Mouse (Mus musculus) limb, embryonic 15.5 days (tissue): ENCODE results near the gene Bnipl. TPM values are rescaled to one million over a fixed set of nuclear protein-coding genes. Genes with fewer than 3 reads are reported as not detected.
A peak's percentile ranks its signal among the peaks of the same experiment; 100 is the strongest.

ENCODE experiments used
- ATAC-seq: fragments of 200-750 bp; cut with Nextera tagmentation; 2 replicates; pipeline ENCODE4 v1.8.0; 2017; ENCODE audit warnings: low read depth, moderate TSS enrichment; ENCODE audit not compliant: insufficient number of reproducible peaks, low FRiP score, low TSS enrichment
- H3K27ac ChIP-seq: fragments of 300-500 bp; sonication (generic); 2 replicates; pipeline ENCODE4 v1.5.1; 2015; ENCODE audit warnings: moderate library complexity, mild to moderate bottlenecking, inconsistent platforms
- H3K27me3 ChIP-seq: fragments of 300-500 bp; sonication (generic); 2 replicates; pipeline ENCODE4 v1.6.1; 2015; ENCODE audit warnings: inconsistent platforms
- H3K36me3 ChIP-seq: fragments of 300-500 bp; sonication (generic); 2 replicates; pipeline ENCODE4 v1.6.1; 2015; ENCODE audit warnings: inconsistent platforms
- H3K4me1 ChIP-seq: fragments of 300-500 bp; sonication (generic); 2 replicates; pipeline ENCODE4 v1.6.1; 2015; ENCODE audit warnings: inconsistent platforms
- H3K4me2 ChIP-seq: fragments of 300-500 bp; sonication (generic); 2 replicates; pipeline ENCODE4 v1.6.1; 2015; ENCODE audit warnings: mild to moderate bottlenecking, inconsistent platforms
- H3K4me3 ChIP-seq: fragments of 300-500 bp; sonication (generic); 2 replicates; pipeline ENCODE4 v1.5.1; 2015; ENCODE audit warnings: mild to moderate bottlenecking, inconsistent platforms
- H3K9ac ChIP-seq: fragments of 300-500 bp; sonication (generic); 2 replicates; pipeline ENCODE4 v1.6.1; 2015; ENCODE audit warnings: inconsistent platforms
- H3K9me3 ChIP-seq: fragments of 300-500 bp; sonication (generic); 2 replicates; pipeline ENCODE4 v1.6.1; 2016; ENCODE audit warnings: inconsistent platforms
- WGBS: fragments of 180-500 bp; shearing (Covaris S2); methylation state at CpG from one replicate; pipeline ENCODE4 v1.1.7; 2015; 5-methylcytosine and 5-hydroxymethylcytosine counted together
- polyA plus RNA-seq: library from polyadenylated mRNA; unstranded; fragments of >200 nt; fragmentation: Nextera tagmentation; extraction: Ambion mirVana; gene quantifications from 2 replicates; pipeline ENCODE4 v1.2.1, GENCODE M21; 2015

Bnipl gene
- polyA plus RNA-seq, 1 experiment from 2014 or later, result 17.2 TPM

DNA sequence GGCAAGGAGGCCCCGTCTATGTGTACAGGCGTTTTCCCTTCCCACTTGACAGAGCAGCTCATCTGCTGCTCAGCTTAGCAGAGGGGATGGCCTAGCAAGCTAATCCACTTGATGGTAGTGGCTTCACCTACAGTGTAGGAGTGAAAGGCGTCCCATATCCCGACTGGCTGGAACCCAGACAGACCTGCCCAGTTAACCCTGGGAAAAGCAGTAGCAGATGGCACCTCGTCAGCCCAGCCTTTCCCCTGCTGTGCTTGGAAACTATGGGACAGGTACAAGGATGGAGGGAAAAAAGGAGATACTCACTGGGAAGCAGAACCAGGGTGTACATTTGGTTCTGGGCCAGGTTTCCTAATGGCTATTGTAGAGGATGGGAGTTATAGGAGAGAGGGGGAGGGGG is 632 bp downstream of the Bnipl start:
- ATAC-seq, result no peak
- no peaks in the 10 kb centered on the region for H3K4me1 ChIP-seq
- peak overlapping the region; percentile 8; the same call in 1 of the 2 replicates for H3K27ac ChIP-seq
- 64% methylated on average over 5 of the region's 5 CpGs for WGBS
- no peak overlapping the region for H3K9ac ChIP-seq
- no peak overlapping the region for H3K4me3 ChIP-seq
- H3K9me3 ChIP-seq, result no peaks in the 10 kb centered on the region
- H3K27me3 ChIP-seq, result no peaks in the 10 kb centered on the region
- H3K4me2 ChIP-seq, result no peak overlapping the region
- H3K36me3 ChIP-seq, result peaks cover 21% of the 10 kb centered on the region

- no peak for ATAC-seq
- WGBS, result 53% methylated on average over 1 of the region's 1 CpGs
- no peak overlapping the region for H3K9ac ChIP-seq
- H3K4me1 ChIP-seq, result no peaks in the 10 kb centered on the region
- H3K27me3 ChIP-seq, result no peaks in the 10 kb centered on the region
- H3K27ac ChIP-seq, result no peak overlapping the region; the same call in 1 of the 2 replicates
- H3K9me3 ChIP-seq, result no peaks in the 10 kb centered on the region
- no peak overlapping the region for H3K4me3 ChIP-seq
- peaks cover 3% of the 10 kb centered on the region; the same call in 1 of the 2 replicates for H3K36me3 ChIP-seq
- H3K4me2 ChIP-seq, result no peak overlapping the region
Measured at GRCm38 (mm10) chr3:95247660-95248336, 3.2 kb downstream of the Bnipl start.

GRCm38 (mm10) chr3:95246465-95247231 is 4.3 kb downstream of the Bnipl start:
- no peak for ATAC-seq
- WGBS, result 77% methylated on average over 5 of the region's 5 CpGs
- Histone ChIP-seq H3K9ac (no peak overlapping the region), H3K4me3 (no peak overlapping the region), H3K9me3 (no peaks in the 10 kb centered on the region), H3K4me2 (no peak overlapping the region), H3K27me3 (no peaks in the 10 kb centered on the region), H3K27ac (no peak overlapping the region), H3K4me1 (no peaks in the 10 kb centered on the region), H3K36me3 (0 out of 2 replicates have a peak, but pooled peaks cover 2% of the 10 kb centered on the region)

DNA sequence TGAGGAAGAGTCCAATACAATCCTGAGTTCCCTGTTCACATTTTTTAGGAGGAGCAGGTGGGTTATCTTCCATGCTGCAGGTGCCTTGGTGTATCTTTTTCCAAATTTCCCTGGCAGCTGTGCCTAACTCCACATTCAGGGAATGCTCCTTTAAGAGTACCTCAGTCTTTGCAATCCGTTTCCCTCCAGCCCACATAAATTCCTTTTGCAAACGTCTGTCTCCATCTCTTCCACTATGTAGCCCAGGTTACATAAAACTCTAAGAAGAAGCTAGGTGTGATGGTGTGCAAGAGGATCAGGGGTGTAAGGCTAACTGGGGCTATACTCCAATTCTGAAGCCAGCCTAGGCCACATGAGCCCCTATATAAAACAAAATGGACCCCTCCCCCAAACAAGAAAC is 7.9 kb downstream of the Bnipl start:
- H3K9ac ChIP-seq, result no peak overlapping the region
- H3K27ac ChIP-seq, result no peak overlapping the region
- H3K4me3 ChIP-seq, result no peak overlapping the region
- peaks cover 6% of the 10 kb centered on the region for H3K36me3 ChIP-seq
- 63% methylated on average over 2 of the region's 2 CpGs for WGBS
- H3K9me3 ChIP-seq, result no peaks in the 10 kb centered on the region
- no peak for ATAC-seq
- H3K4me1 ChIP-seq, result peaks cover 6% of the 10 kb centered on the region; the same call in 1 of the 2 replicates
- H3K27me3 ChIP-seq, result no peaks in the 10 kb centered on the region
- no peak overlapping the region for H3K4me2 ChIP-seq

DNA sequence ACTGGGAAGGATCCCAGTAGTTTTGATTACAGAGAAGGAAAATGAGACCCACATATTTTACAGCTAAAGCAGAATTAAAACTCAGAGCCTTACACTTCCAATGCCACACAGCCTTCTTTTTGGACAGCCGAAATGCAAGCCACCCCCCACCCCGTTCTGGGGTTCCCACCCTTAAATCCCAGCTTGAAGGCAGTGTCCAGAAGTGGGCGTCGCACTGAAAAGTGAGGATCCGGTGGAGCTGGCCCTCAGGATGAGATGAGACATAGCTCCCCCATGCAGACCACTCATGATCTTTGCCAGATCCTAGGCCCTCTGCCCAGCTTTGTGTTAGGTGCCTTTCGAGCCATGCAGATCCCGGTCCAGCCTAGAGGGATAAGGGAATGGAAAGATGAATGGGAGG is 9.5 kb downstream of the Bnipl start, which contains the start of gene Gm128:
Gene Gm128 (minus strand): TSS at position 101 of the 400 bp plus-strand sequence.
- no peak within 1 kb of the TSS for H3K27ac ChIP-seq
- H3K4me1 ChIP-seq, result peaks cover 6% of the 10 kb centered on the region; the same call in 1 of the 2 replicates
- no peaks in the 10 kb centered on the region for H3K9me3 ChIP-seq
- H3K27me3 ChIP-seq, result no peaks in the 10 kb centered on the region
- 72% methylated on average over 7 of the region's 7 CpGs for WGBS
- peaks cover 22% of the 10 kb centered on the region for H3K36me3 ChIP-seq
- H3K4me2 ChIP-seq, result 0 out of 2 replicates have a peak within 1 kb of the TSS, but pooled peaks have one; percentile 12
- H3K9ac ChIP-seq, result no peak within 1 kb of the TSS
- no peak for ATAC-seq
- peak within 1 kb of the TSS; percentile 8 for H3K4me3 ChIP-seq

- H3K4me1 ChIP-seq, result peaks cover 6% of the 10 kb centered on the region; the same call in 1 of the 2 replicates
- H3K27me3 ChIP-seq, result no peaks in the 10 kb centered on the region
- ATAC-seq, result no peak
- H3K9ac ChIP-seq, result no peak overlapping the region
- peaks cover 28% of the 10 kb centered on the region for H3K36me3 ChIP-seq
- 0 out of 2 replicates have a peak overlapping the region, but pooled peaks have one; percentile 12 for H3K4me2 ChIP-seq
- H3K27ac ChIP-seq, result no peak overlapping the region
- no peaks in the 10 kb centered on the region for H3K9me3 ChIP-seq
- 30% methylated on average over 17 of the region's 17 CpGs for WGBS
- peak overlapping the region; percentile 8 for H3K4me3 ChIP-seq
Measured at GRCm38 (mm10) chr3:95240900-95241299, 10.1 kb downstream of the Bnipl start.

- no peak overlapping the region for H3K27ac ChIP-seq
- no peaks in the 10 kb centered on the region for H3K9me3 ChIP-seq
- peaks cover 37% of the 10 kb centered on the region for H3K36me3 ChIP-seq
- H3K4me1 ChIP-seq, result peaks cover 6% of the 10 kb centered on the region; the same call in 1 of the 2 replicates
- no peak overlapping the region for H3K4me2 ChIP-seq
- 83% methylated on average over 12 of the region's 12 CpGs for WGBS
- no peak for ATAC-seq
- no peaks in the 10 kb centered on the region for H3K27me3 ChIP-seq
- H3K9ac ChIP-seq, result no peak overlapping the region
- H3K4me3 ChIP-seq, result no peak overlapping the region
Measured at GRCm38 (mm10) chr3:95239971-95240370, 11.0 kb downstream of the Bnipl start.

- H3K4me3 ChIP-seq, result no peak overlapping the region
- ATAC-seq, result no peak
- H3K4me1 ChIP-seq, result peaks cover 6% of the 10 kb centered on the region; the same call in 1 of the 2 replicates
- H3K4me2 ChIP-seq, result no peak overlapping the region
- H3K27ac ChIP-seq, result no peak overlapping the region
- H3K9ac ChIP-seq, result no peak overlapping the region
- WGBS, result 88% methylated on average over 6 of the region's 6 CpGs
- H3K27me3 ChIP-seq, result no peaks in the 10 kb centered on the region
- H3K9me3 ChIP-seq, result no peaks in the 10 kb centered on the region
- H3K36me3 ChIP-seq, result peaks cover 46% of the 10 kb centered on the region
Measured at GRCm38 (mm10) chr3:95239022-95239421, 12.0 kb downstream of the Bnipl start.

DNA sequence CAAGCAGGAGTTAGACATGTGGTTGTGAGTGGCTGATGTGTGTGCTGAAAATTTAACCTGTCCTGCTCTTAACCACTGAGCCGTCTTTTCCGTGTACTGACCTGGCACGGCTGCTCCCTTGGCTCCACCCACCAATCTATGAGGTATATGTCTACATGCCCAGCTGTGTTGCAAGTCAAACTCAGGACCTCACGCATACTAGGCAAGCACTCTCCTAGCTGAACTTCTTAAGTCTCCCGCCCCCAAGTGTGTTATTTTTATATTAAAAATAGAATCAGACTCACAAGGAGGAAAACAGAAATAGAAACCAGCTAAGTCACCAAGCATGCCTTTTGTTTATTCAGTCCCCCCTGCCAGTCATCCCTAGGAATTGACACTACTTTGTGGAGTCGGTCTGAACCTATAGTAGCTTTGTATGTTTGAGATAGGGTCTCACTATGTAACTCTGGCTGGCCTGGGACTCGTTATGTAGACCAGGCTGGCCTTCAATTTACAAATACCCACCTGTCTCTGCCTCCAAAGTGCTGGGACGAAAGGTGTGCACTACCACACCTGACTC is 13.4 kb downstream of the Bnipl start:
- no peaks in the 10 kb centered on the region for H3K9me3 ChIP-seq
- H3K36me3 ChIP-seq, result peaks cover 59% of the 10 kb centered on the region
- no peak overlapping the region for H3K4me3 ChIP-seq
- no peak overlapping the region for H3K4me2 ChIP-seq
- no peak overlapping the region for H3K27ac ChIP-seq
- no peak overlapping the region for H3K9ac ChIP-seq
- H3K4me1 ChIP-seq, result peaks cover 6% of the 10 kb centered on the region; the same call in 1 of the 2 replicates
- WGBS, result 83% methylated on average over 8 of the region's 8 CpGs
- no peaks in the 10 kb centered on the region for H3K27me3 ChIP-seq
- no peak for ATAC-seq

- Histone ChIP-seq H3K27me3 (no peaks in the 10 kb centered on the region), H3K36me3 (peaks cover 72% of the 10 kb centered on the region), H3K9ac (no peak overlapping the region), H3K9me3 (no peaks in the 10 kb centered on the region), H3K27ac (no peak overlapping the region), H3K4me1 (peaks cover 17% of the 10 kb centered on the region), H3K4me3 (no peak overlapping the region), H3K4me2 (no peak overlapping the region)
- 77% methylated on average over 23 of the region's 23 CpGs for WGBS
- no peak for ATAC-seq
Measured at GRCm38 (mm10) chr3:95235386-95236301, 15.3 kb downstream of the Bnipl start.

DNA sequence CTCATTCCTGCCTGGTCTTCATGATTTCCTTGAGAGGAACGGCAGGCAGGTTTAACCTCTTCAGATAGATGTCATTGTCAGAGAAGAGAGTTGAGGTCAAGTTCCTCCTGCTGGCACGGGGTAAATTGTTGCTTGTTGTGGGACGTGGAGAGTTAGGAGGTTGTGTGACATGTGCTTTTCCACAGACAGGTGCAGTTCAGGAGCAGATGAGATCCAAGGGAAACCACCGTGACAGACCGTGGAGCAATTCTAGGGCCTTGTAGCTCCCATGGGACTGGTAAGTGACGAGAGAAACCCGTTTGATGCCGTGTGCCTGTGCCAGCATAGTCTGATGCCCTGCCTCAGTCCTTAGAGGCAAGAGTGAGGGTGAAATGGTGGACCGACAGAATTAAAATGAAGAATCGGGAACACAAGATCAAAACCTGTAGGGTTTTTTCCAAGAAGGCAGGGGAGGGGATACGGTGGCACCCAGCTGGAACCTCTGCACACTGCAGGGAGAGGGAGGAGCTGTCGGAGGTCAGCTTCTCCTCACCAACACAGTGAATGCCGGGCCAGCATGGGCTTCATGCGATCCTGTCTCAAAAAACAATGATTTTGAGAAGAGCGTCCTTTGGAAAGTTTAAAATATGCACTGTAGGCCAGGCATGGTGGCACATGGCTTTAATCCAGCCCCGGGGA is 17.6 kb downstream of the Bnipl start:
- Histone ChIP-seq H3K27ac (no peak overlapping the region), H3K4me3 (no peak overlapping the region), H3K4me2 (no peak overlapping the region), H3K9me3 (no peaks in the 10 kb centered on the region), H3K4me1 (peaks cover 24% of the 10 kb centered on the region), H3K9ac (no peak overlapping the region), H3K36me3 (peaks cover 72% of the 10 kb centered on the region), H3K27me3 (no peaks in the 10 kb centered on the region)
- WGBS, result 79% methylated on average over 16 of the region's 16 CpGs
- ATAC-seq, result no peak
